Mouse (Mus musculus): ENCODE measurements at regions not wholly inside any gene's neighbourhood (a gene's known extent, or its start where the extent isn't known, plus 50 kb on each side); places are given as distances from the start of the nearest gene placed in this dataset.

DNA sequence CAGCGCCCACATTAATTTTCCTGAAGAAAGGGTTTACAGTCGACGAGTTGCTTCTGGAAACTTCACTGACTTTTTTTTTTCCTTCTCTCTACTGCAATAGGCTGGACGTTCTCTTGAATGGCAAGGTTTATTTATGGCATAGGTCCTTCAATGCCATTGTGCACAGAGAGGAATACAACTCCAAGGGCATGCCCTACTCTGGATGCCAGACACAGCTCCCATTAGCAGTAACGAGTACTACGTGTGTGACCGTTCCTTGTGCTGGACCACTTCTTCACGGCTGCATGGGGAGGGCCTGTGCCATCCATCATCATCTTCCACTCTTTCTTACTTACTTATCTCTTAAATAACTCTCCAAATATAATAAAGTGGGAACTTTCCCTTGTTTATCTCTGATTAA is 1472.1 kb downstream of the Slc22a22 start:
- H3K27ac ChIP-seq (ENCODE audit: low read depth, low read length), result no peak overlapping the region
- H3K4me3 ChIP-seq (ENCODE audit: low read depth, low read length), result no peak overlapping the region
- H3K27me3 ChIP-seq (ENCODE audit: control insufficient read depth, insufficient read depth, low read length), result no peaks in the 10 kb centered on the region
- no peaks in the 10 kb centered on the region for H3K9me3 ChIP-seq (replicated peaks; ENCODE audit: control insufficient read depth, low read length)
- H3K9ac ChIP-seq (ENCODE audit: low read depth, low read length), result no peak overlapping the region
- WGBS (ENCODE audit: insufficient replicate concordance), result 69% methylated on average over 8 of the region's 8 CpGs
- H3K36me3 ChIP-seq (ENCODE audit: control insufficient read depth, insufficient read depth, low read length), result no peaks in the 10 kb centered on the region
- H3K4me2 ChIP-seq, result no peak overlapping the region
- H3K4me1 ChIP-seq (ENCODE audit: control insufficient read depth, insufficient read depth, low read length), result no peaks in the 10 kb centered on the region
- no peak for ATAC-seq (replicated peaks; ENCODE audit: insufficient number of reproducible peaks, low FRiP score, low TSS enrichment)

DNA sequence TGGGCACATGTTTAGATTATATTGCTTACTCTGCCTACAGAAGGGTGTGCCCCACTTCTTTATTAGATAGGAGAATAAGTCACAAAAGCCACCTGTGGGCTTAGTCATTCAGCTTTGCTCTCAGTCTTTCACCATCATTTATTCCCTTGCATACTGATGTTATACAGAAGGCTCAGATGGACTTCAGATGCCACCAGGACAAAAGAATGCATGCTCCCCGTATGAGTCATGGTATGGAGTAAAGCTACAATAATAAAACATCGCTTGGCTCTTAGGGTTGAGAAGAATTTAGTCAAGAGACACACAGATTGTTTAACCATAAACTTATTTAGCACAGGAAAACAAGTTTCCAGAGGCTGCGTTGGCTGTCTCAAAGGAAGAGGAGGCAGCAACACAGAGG is 1473.5 kb downstream of the Slc22a22 start:
- WGBS (ENCODE audit: insufficient replicate concordance), result 83% methylated on average over 3 of the region's 3 CpGs
- ATAC-seq (replicated peaks; ENCODE audit: insufficient number of reproducible peaks, low FRiP score, low TSS enrichment), result no peak
- Histone ChIP-seq H3K4me3 (ENCODE audit: low read depth, low read length) (no peak overlapping the region), H3K4me2 (no peak overlapping the region), H3K36me3 (ENCODE audit: control insufficient read depth, insufficient read depth, low read length) (no peaks in the 10 kb centered on the region), H3K27ac (ENCODE audit: low read depth, low read length) (no peak overlapping the region), H3K4me1 (ENCODE audit: control insufficient read depth, insufficient read depth, low read length) (no peaks in the 10 kb centered on the region), H3K27me3 (ENCODE audit: control insufficient read depth, insufficient read depth, low read length) (no peaks in the 10 kb centered on the region), H3K9me3 (replicated peaks; ENCODE audit: control insufficient read depth, low read length) (no peaks in the 10 kb centered on the region), H3K9ac (ENCODE audit: low read depth, low read length) (no peak overlapping the region)

DNA sequence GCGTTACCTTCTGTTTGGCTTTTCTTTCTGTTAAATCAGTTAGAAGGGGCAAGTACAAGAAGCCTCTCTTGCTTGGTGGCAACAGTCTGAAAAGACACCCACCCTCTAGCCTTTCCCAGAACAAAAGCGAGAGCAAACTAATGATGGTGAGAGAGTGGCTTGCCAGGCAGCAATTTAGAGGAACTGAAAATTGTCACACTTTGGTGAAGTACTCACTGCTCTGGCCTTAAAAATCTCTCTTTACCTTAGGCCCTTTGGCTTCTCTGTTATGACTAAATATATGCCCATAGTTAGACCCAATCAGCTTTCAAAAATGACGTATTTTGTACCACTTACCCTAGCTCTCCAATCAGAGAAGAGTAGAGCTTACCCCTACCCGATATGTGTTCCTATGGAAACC is 1477.8 kb downstream of the Slc22a22 start:
- Histone ChIP-seq H3K36me3 (ENCODE audit: control insufficient read depth, insufficient read depth, low read length) (no peaks in the 10 kb centered on the region), H3K27ac (ENCODE audit: low read depth, low read length) (no peak overlapping the region), H3K4me2 (no peak overlapping the region), H3K4me1 (ENCODE audit: control insufficient read depth, insufficient read depth, low read length) (no peaks in the 10 kb centered on the region), H3K9ac (ENCODE audit: low read depth, low read length) (no peak overlapping the region), H3K4me3 (ENCODE audit: low read depth, low read length) (no peak overlapping the region), H3K27me3 (ENCODE audit: control insufficient read depth, insufficient read depth, low read length) (no peaks in the 10 kb centered on the region), H3K9me3 (replicated peaks; ENCODE audit: control insufficient read depth, low read length) (no peaks in the 10 kb centered on the region)
- ATAC-seq (replicated peaks; ENCODE audit: insufficient number of reproducible peaks, low FRiP score, low TSS enrichment), result no peak
- WGBS (ENCODE audit: insufficient replicate concordance), result 81% methylated on average over 4 of the region's 4 CpGs

DNA sequence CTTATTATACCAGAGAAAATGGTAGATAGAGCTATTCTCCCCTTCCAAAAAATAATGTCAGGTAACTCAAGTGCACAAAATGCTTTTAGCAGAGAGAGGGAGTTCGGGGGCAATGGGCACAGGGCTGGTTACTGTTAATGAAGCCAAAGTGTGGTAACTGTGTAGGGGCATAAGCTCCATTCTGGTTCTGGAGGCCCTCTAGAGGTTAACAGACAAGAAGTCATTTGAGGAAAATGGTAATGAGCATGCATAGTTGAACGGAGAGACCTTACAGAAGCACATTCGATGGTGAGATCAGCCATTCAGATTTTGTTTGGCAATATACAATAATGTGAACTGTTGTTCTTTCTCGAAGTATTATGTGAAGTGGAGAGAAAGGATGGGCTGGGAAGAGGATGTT is 1479.4 kb downstream of the Slc22a22 start:
- H3K4me3 ChIP-seq (ENCODE audit: low read depth, low read length), result no peak overlapping the region
- H3K27me3 ChIP-seq (ENCODE audit: control insufficient read depth, insufficient read depth, low read length), result no peaks in the 10 kb centered on the region
- H3K9me3 ChIP-seq (replicated peaks; ENCODE audit: control insufficient read depth, low read length), result no peaks in the 10 kb centered on the region
- no peak for ATAC-seq (replicated peaks; ENCODE audit: insufficient number of reproducible peaks, low FRiP score, low TSS enrichment)
- H3K36me3 ChIP-seq (ENCODE audit: control insufficient read depth, insufficient read depth, low read length), result no peaks in the 10 kb centered on the region
- H3K4me2 ChIP-seq, result no peak overlapping the region
- no peak overlapping the region for H3K9ac ChIP-seq (ENCODE audit: low read depth, low read length)
- no peak overlapping the region for H3K27ac ChIP-seq (ENCODE audit: low read depth, low read length)
- 78% methylated on average over 4 of the region's 4 CpGs for WGBS (ENCODE audit: insufficient replicate concordance)
- no peaks in the 10 kb centered on the region for H3K4me1 ChIP-seq (ENCODE audit: control insufficient read depth, insufficient read depth, low read length)

DNA sequence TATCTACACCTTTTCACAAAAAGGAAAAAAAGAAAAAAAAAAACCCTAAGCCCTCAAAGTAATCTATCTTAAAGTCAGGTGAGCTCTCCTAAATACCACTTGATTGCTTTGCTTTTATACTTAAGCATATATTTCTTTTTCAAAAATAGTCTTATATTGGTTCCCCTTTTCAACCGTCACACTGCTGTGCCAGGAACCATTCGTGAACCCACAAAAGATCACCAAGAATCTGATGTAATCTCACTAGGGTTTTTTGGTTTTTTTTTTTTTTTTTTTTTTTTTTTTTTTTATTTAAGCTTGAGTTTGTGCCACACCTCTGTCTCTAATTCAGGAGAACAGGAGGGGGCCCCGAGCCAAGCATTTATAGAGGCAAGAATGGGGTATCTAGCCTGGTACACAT is 1482.7 kb downstream of the Slc22a22 start:
- Histone ChIP-seq H3K4me1 (ENCODE audit: control insufficient read depth, insufficient read depth, low read length) (no peaks in the 10 kb centered on the region), H3K27me3 (ENCODE audit: control insufficient read depth, insufficient read depth, low read length) (no peaks in the 10 kb centered on the region), H3K4me3 (ENCODE audit: low read depth, low read length) (no peak overlapping the region), H3K9ac (ENCODE audit: low read depth, low read length) (no peak overlapping the region), H3K4me2 (no peak overlapping the region), H3K9me3 (replicated peaks; ENCODE audit: control insufficient read depth, low read length) (no peaks in the 10 kb centered on the region), H3K27ac (ENCODE audit: low read depth, low read length) (no peak overlapping the region), H3K36me3 (ENCODE audit: control insufficient read depth, insufficient read depth, low read length) (no peaks in the 10 kb centered on the region)
- no peak for ATAC-seq (replicated peaks; ENCODE audit: insufficient number of reproducible peaks, low FRiP score, low TSS enrichment)
- WGBS (ENCODE audit: insufficient replicate concordance), result 72% methylated on average over 3 of the region's 3 CpGs

DNA sequence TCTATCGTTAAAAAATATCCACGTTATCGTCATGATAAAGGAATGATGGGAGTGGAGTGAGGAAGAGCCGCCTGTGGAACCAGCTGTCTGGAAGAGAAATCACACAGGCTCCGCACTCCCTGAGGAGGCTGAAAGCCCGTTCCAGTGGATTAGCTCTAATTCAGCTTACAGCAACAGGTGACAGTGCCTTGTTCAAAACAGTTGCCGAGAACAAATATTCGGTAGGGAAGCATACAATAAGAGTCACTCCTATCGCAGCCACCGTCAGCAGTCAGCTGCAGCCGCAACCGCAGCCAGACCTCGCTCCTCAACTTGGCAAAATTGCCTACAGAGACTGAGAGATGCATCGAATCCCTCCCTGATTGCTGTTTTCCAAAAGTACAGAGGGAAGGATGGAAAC is 1501.6 kb downstream of the Slc22a22 start:
- WGBS (ENCODE audit: insufficient replicate concordance), result 83% methylated on average over 14 of the region's 14 CpGs

DNA sequence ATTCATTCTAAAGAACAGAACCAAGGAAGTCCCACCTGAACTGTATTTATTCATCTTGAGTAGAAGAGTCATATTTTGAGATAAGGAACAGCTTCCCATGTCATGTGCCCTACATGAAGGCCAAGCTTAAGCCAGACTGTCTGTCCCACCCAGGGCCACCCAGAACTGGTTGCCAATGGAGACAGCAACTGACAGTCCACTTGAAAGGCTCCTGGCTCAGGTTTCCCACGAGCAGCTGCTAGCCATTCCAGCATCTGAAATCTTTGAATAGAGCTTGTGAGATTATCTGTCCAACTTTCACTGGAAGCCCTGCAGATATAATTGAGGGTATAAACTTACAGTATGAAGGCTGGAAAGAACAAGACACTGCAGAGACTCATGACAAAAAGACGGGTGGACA is 1510.6 kb downstream of the Slc22a22 start:
- ATAC-seq (replicated peaks; ENCODE audit: insufficient number of reproducible peaks, low FRiP score, low TSS enrichment), result no peak
- no peaks in the 10 kb centered on the region for H3K4me1 ChIP-seq (ENCODE audit: control insufficient read depth, insufficient read depth, low read length)
- no peaks in the 10 kb centered on the region for H3K27me3 ChIP-seq (ENCODE audit: control insufficient read depth, insufficient read depth, low read length)
- no peak overlapping the region for H3K9ac ChIP-seq (ENCODE audit: low read depth, low read length)
- no peaks in the 10 kb centered on the region for H3K36me3 ChIP-seq (ENCODE audit: control insufficient read depth, insufficient read depth, low read length)
- H3K4me2 ChIP-seq, result no peak overlapping the region
- no peak overlapping the region for H3K27ac ChIP-seq (ENCODE audit: low read depth, low read length)
- H3K9me3 ChIP-seq (replicated peaks; ENCODE audit: control insufficient read depth, low read length), result no peaks in the 10 kb centered on the region
- H3K4me3 ChIP-seq (ENCODE audit: low read depth, low read length), result no peak overlapping the region
- 47% methylated on average over 2 of the region's 2 CpGs for WGBS (ENCODE audit: insufficient replicate concordance)

More for the DNA sequence above, 1501.6 kb downstream of the Slc22a22 start:
- H3K9me3 ChIP-seq (replicated peaks; ENCODE audit: control insufficient read depth, low read length), result no peaks in the 10 kb centered on the region
- H3K4me2 ChIP-seq, result no peak overlapping the region
- no peaks in the 10 kb centered on the region for H3K27me3 ChIP-seq (ENCODE audit: control insufficient read depth, insufficient read depth, low read length)
- H3K4me3 ChIP-seq (ENCODE audit: low read depth, low read length), result no peak overlapping the region
- H3K9ac ChIP-seq (ENCODE audit: low read depth, low read length), result no peak overlapping the region
- no peaks in the 10 kb centered on the region for H3K36me3 ChIP-seq (ENCODE audit: control insufficient read depth, insufficient read depth, low read length)
- H3K4me1 ChIP-seq (ENCODE audit: control insufficient read depth, insufficient read depth, low read length), result no peaks in the 10 kb centered on the region
- no peak for ATAC-seq (replicated peaks; ENCODE audit: insufficient number of reproducible peaks, low FRiP score, low TSS enrichment)
- no peak overlapping the region for H3K27ac ChIP-seq (ENCODE audit: low read depth, low read length)

DNA sequence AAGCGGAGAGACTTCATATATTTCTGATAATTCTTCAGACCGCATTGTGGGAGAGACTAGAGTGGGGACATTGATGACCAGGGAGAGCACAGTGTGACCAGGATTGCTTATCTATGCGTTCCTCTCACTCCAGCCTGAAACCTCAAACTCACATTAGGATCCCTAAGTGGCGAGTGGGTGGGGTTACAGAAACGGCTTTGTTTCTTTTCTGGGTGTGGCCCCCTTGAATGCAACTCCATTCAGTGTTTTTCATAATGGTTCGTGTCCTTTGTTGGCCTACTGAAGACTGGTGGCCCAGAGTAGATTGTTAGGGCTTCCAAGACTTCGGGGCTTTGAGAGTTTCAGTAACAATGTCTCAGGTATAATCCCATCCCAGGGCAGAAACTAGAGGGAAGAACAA is 1512.1 kb downstream of the Slc22a22 start:
- ATAC-seq (replicated peaks; ENCODE audit: insufficient number of reproducible peaks, low FRiP score, low TSS enrichment), result no peak

DNA sequence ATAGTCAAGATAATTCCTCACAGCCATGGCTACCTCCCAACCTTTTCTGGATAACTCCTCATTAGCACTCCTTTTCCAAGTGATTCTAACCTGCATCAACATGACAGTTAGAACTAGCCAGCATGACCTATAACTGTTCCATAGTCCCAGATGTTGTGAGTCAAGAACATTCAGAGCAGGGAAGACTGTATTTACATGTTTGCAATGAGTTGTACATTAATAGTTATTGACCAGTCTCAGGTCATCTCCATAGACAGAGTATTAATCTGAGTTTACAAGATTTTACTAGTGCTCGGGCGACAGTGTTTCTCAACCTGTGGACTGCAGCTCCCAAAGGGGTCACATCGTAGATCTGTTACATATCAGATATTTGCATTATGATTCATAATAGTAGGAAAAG is 1515.3 kb downstream of the Slc22a22 start:
- Histone ChIP-seq H3K36me3 (ENCODE audit: control insufficient read depth, insufficient read depth, low read length) (no peaks in the 10 kb centered on the region), H3K4me3 (ENCODE audit: low read depth, low read length) (no peak overlapping the region), H3K9me3 (replicated peaks; ENCODE audit: control insufficient read depth, low read length) (no peaks in the 10 kb centered on the region), H3K27me3 (ENCODE audit: control insufficient read depth, insufficient read depth, low read length) (no peaks in the 10 kb centered on the region), H3K4me2 (no peak overlapping the region), H3K27ac (ENCODE audit: low read depth, low read length) (no peak overlapping the region), H3K9ac (ENCODE audit: low read depth, low read length) (no peak overlapping the region), H3K4me1 (ENCODE audit: control insufficient read depth, insufficient read depth, low read length) (no peaks in the 10 kb centered on the region)
- ATAC-seq (replicated peaks; ENCODE audit: insufficient number of reproducible peaks, low FRiP score, low TSS enrichment), result no peak
- WGBS (ENCODE audit: insufficient replicate concordance), result 92% methylated on average over 3 of the region's 3 CpGs

More for the DNA sequence above, 1512.1 kb downstream of the Slc22a22 start:
- no peaks in the 10 kb centered on the region for H3K27me3 ChIP-seq (ENCODE audit: control insufficient read depth, insufficient read depth, low read length)
- no peak overlapping the region for H3K4me2 ChIP-seq
- 58% methylated on average over 7 of the region's 7 CpGs for WGBS (ENCODE audit: insufficient replicate concordance)
- H3K27ac ChIP-seq (ENCODE audit: low read depth, low read length), result no peak overlapping the region
- H3K36me3 ChIP-seq (ENCODE audit: control insufficient read depth, insufficient read depth, low read length), result no peaks in the 10 kb centered on the region
- H3K9ac ChIP-seq (ENCODE audit: low read depth, low read length), result no peak overlapping the region
- H3K4me1 ChIP-seq (ENCODE audit: control insufficient read depth, insufficient read depth, low read length), result no peaks in the 10 kb centered on the region
- no peaks in the 10 kb centered on the region for H3K9me3 ChIP-seq (replicated peaks; ENCODE audit: control insufficient read depth, low read length)
- H3K4me3 ChIP-seq (ENCODE audit: low read depth, low read length), result no peak overlapping the region

Measured in heart, embryonic 11.5 days (tissue).